Mouse (Mus musculus) testis, adult 2 months (tissue): ENCODE results near the gene Cpne9. TPM values are rescaled to one million over a fixed set of nuclear protein-coding genes. Genes with fewer than 3 reads are reported as not detected.

ENCODE experiments used
- H3K27ac ChIP-seq: fragments of 200-500 bp; 2 replicates; pipeline ENCODE4 v1.5.1; 2012; ENCODE audit warnings: low read depth, low read length; ENCODE audit not compliant: control insufficient read depth, insufficient read depth
- H3K27me3 ChIP-seq: fragments of 200-500 bp; 2 replicates; pipeline ENCODE4 v1.6.1; 2012; ENCODE audit warnings: mild to moderate bottlenecking, low read length, moderate library complexity; ENCODE audit not compliant: control insufficient read depth, insufficient read depth
- H3K36me3 ChIP-seq: fragments of 200-500 bp; 2 replicates; pipeline ENCODE4 v1.6.1; 2012; ENCODE audit warnings: mild to moderate bottlenecking, low read length; ENCODE audit not compliant: control insufficient read depth, insufficient read depth
- H3K4me1 ChIP-seq: fragments of 200-500 bp; 2 replicates; pipeline ENCODE4 v1.6.1; 2012; ENCODE audit warnings: low read length; ENCODE audit not compliant: control insufficient read depth, insufficient read depth
- H3K4me3 ChIP-seq: fragments of 200-500 bp; 2 replicates; pipeline ENCODE4 v1.5.1; 2012; ENCODE audit warnings: low read depth, mild to moderate bottlenecking, low read length, moderate library complexity, mixed read lengths; ENCODE audit not compliant: control insufficient read depth
- CTCF ChIP-seq: fragments of 200-500 bp; IDR thresholded peaks from 2 replicates; pipeline ENCODE4 v1.5.1; 2012; ENCODE audit warnings: low read depth, mild to moderate bottlenecking, inconsistent platforms, low read length, moderate library complexity; ENCODE audit not compliant: control insufficient read depth, insufficient read depth, insufficient replicate concordance
- POLR2A ChIP-seq: fragments of 200-500 bp; IDR thresholded peaks from 2 replicates; pipeline ENCODE4 v1.6.1; 2012; ENCODE audit warnings: low read depth, mild to moderate bottlenecking, inconsistent platforms, low read length, moderate library complexity; ENCODE audit not compliant: control insufficient read depth
- polyA plus RNA-seq: library from polyadenylated mRNA; depleted of rRNA; stranded (reverse); fragments of >200 nt; gene quantifications from 2 replicates; pipeline ENCODE4 v1.2.3, GENCODE M21; 2012

Gene Cpne9
- polyA plus RNA-seq, 1 experiment: 0.58 TPM

- no peak for TF ChIP-seq CTCF
- no peak for TF ChIP-seq POLR2A
- H3K4me3 ChIP-seq: no peak overlapping the region
- no peaks in the 10 kb centered on the region for H3K27me3 ChIP-seq
- peaks cover 2% of the 10 kb centered on the region for H3K36me3 ChIP-seq
- no peaks in the 10 kb centered on the region for H3K4me1 ChIP-seq
- no peak overlapping the region for H3K27ac ChIP-seq
These were observed 30.2 kb upstream of the Cpne9 start for GRCm38 (mm10) chr6:113251921-113252320.

- TF ChIP-seq CTCF: no peak
- TF ChIP-seq POLR2A: no peak
- Histone ChIP-seq H3K4me1 (no peaks in the 10 kb centered on the region), H3K27me3 (no peaks in the 10 kb centered on the region), H3K4me3 (no peak overlapping the region), H3K36me3 (peaks cover 2% of the 10 kb centered on the region), H3K27ac (no peak overlapping the region)
These were observed 27.2 kb upstream of the Cpne9 start for GRCm38 (mm10) chr6:113254899-113255298.

- no peak overlapping the region for H3K27ac ChIP-seq
- H3K27me3 ChIP-seq: no peaks in the 10 kb centered on the region
- no peak overlapping the region for H3K4me3 ChIP-seq
- H3K4me1 ChIP-seq: no peaks in the 10 kb centered on the region
- TF ChIP-seq CTCF: no peak
- no peak for TF ChIP-seq POLR2A
- H3K36me3 ChIP-seq: no peaks in the 10 kb centered on the region
These were observed 20.8 kb upstream of the Cpne9 start for GRCm38 (mm10) chr6:113261174-113261858.

GRCm38 (mm10) chr6:113263531-113263930 is 18.6 kb upstream of the Cpne9 start:
- Histone ChIP-seq H3K4me3 (no peak overlapping the region), H3K4me1 (no peaks in the 10 kb centered on the region), H3K27ac (no peak overlapping the region), H3K36me3 (no peaks in the 10 kb centered on the region), H3K27me3 (no peaks in the 10 kb centered on the region)
- TF ChIP-seq POLR2A (no peak), CTCF (no peak)

- Histone ChIP-seq H3K27me3 (no peaks in the 10 kb centered on the region), H3K36me3 (no peaks in the 10 kb centered on the region), H3K4me3 (no peak overlapping the region), H3K4me1 (no peaks in the 10 kb centered on the region), H3K27ac (no peak overlapping the region)
- TF ChIP-seq CTCF (no peak), POLR2A (no peak)
These were observed 17.7 kb upstream of the Cpne9 start for GRCm38 (mm10) chr6:113264429-113264828.

- H3K27ac ChIP-seq: no peak overlapping the region; the same call in 1 of the 2 replicates
- H3K4me1 ChIP-seq: no peaks in the 10 kb centered on the region
- TF ChIP-seq CTCF (no peak), POLR2A (no peak)
These were observed 15.0 kb upstream of the Cpne9 start for GRCm38 (mm10) chr6:113266996-113267655.

GRCm38 (mm10) chr6:113267988-113268387 is 14.1 kb upstream of the Cpne9 start:
- no peak for TF ChIP-seq CTCF
- no peak for TF ChIP-seq POLR2A
- Histone ChIP-seq H3K4me3 (no peak overlapping the region), H3K27me3 (no peaks in the 10 kb centered on the region), H3K4me1 (no peaks in the 10 kb centered on the region), H3K36me3 (peaks cover 1% of the 10 kb centered on the region; the same call in 1 of the 2 replicates), H3K27ac (no peak overlapping the region)

More at GRCm38 (mm10) chr6:113266996-113267655, 15.0 kb upstream of the Cpne9 start:
- Histone ChIP-seq H3K4me3 (no peak overlapping the region), H3K27me3 (no peaks in the 10 kb centered on the region), H3K36me3 (peaks cover 1% of the 10 kb centered on the region; the same call in 1 of the 2 replicates)

GRCm38 (mm10) chr6:113272365-113272764 is 9.7 kb upstream of the Cpne9 start:
- no peak for TF ChIP-seq POLR2A
- no peak for TF ChIP-seq CTCF
- Histone ChIP-seq H3K4me1 (no peaks in the 10 kb centered on the region), H3K36me3 (peaks cover 1% of the 10 kb centered on the region; the same call in 1 of the 2 replicates), H3K27ac (no peak overlapping the region), H3K27me3 (no peaks in the 10 kb centered on the region), H3K4me3 (no peak overlapping the region)
